Mouse (Mus musculus) thymus, postnatal 36 days (tissue): Measurements from ENCODE around the gene Map3k19.

ENCODE experiments used
- DNase-seq, 2 experiments: peaks; one replicate each; pipeline ENCODE4 v3.0.0; 2022; ENCODE audit warnings: mixed read lengths in 2 of 2

Map3k19 gene

GRCm38 (mm10) chr1:127854486-127855222, at the start of gene Map3k19:
Gene Map3k19 (minus strand): TSS chr1:127855031.
- no peak for DNase-seq

GRCm38 (mm10) chr1:127899401-127899800, 44.6 kb upstream of the Map3k19 start:
- DNase-seq, result no peak

- no peak for DNase-seq
Observed at GRCm38 (mm10) chr1:127869276-127869675, 14.4 kb upstream of the Map3k19 start.

- DNase-seq, result peak; percentile 93 to 94
Observed at GRCm38 (mm10) chr1:127868300-127869261, 13.8 kb upstream of the Map3k19 start, which contains the start of gene Rab3gap1. Gene Rab3gap1 (plus strand): TSS chr1:127868773.

- no peak for DNase-seq
Observed at GRCm38 (mm10) chr1:127863806-127864205, 9.0 kb upstream of the Map3k19 start.

- no peak for DNase-seq
Observed at GRCm38 (mm10) chr1:127861900-127862299, 7.1 kb upstream of the Map3k19 start.

- no peak for DNase-seq
Observed at GRCm38 (mm10) chr1:127860492-127860891, 5.7 kb upstream of the Map3k19 start.

GRCm38 (mm10) chr1:127859799-127860400, 5.1 kb upstream of the Map3k19 start:
- no peak for DNase-seq

GRCm38 (mm10) chr1:127858945-127859648, 4.3 kb upstream of the Map3k19 start:
- no peak for DNase-seq

- no peak for DNase-seq
Observed at GRCm38 (mm10) chr1:127850075-127850610, 4.7 kb downstream of the Map3k19 start.

- DNase-seq, result no peak
Observed at GRCm38 (mm10) chr1:127845472-127845871, 9.4 kb downstream of the Map3k19 start.

GRCm38 (mm10) chr1:127838602-127839001, 16.2 kb downstream of the Map3k19 start:
- DNase-seq, result no peak

- DNase-seq, result no peak
Observed at GRCm38 (mm10) chr1:127836619-127837018, 18.2 kb downstream of the Map3k19 start.

- DNase-seq, result no peak
Observed at GRCm38 (mm10) chr1:127834202-127834601, 20.6 kb downstream of the Map3k19 start.

GRCm38 (mm10) chr1:127833714-127834113, 21.1 kb downstream of the Map3k19 start:
- DNase-seq, result no peak

GRCm38 (mm10) chr1:127830215-127830921, 24.5 kb downstream of the Map3k19 start:
- DNase-seq, result peak; percentile 63 to 80

GRCm38 (mm10) chr1:127827325-127827724, 27.5 kb downstream of the Map3k19 start:
- no peak for DNase-seq

- DNase-seq, result no peak
Observed at GRCm38 (mm10) chr1:127816381-127816780, 38.5 kb downstream of the Map3k19 start.

- no peak for DNase-seq
Observed at GRCm38 (mm10) chr1:127812929-127813328, 41.9 kb downstream of the Map3k19 start.

GRCm38 (mm10) chr1:127808671-127809070, 46.2 kb downstream of the Map3k19 start:
- no peak for DNase-seq

GRCm38 (mm10) chr1:127802916-127803315, 51.9 kb downstream of the Map3k19 start:
- DNase-seq, result no peak

- DNase-seq, result no peak
Observed at GRCm38 (mm10) chr1:127796752-127797151, 58.1 kb downstream of the Map3k19 start.
